In genomic region chr3:35510314-35510713, GRCm38 (mm10) we compare ENCODE assay signal across 27 mouse cellular contexts.
"Had no signal": no experiment of that assay in that cellular context is flagged by ENCODE, and none has a peak within 500 bp of the region (broad histone marks: within the 10 kb centered on the region; RNA-seq: fewer than 3 reads in every experiment).

No protein-coding gene starts in this region.

- H3K4me2 ChIP-seq: embryonic facial prominence, embryonic 12.5 days; embryonic facial prominence, embryonic 13.5 days; embryonic facial prominence, embryonic 15.5 days; forebrain, embryonic 12.5 days; forebrain, embryonic 13.5 days; forebrain, embryonic 15.5 days had no signal

- H3K36me3 ChIP-seq: embryonic facial prominence, embryonic 10.5 days; embryonic facial prominence, embryonic 12.5 days; embryonic facial prominence, embryonic 13.5 days; embryonic facial prominence, embryonic 15.5 days; forebrain, embryonic 10.5 days; forebrain, embryonic 12.5 days; forebrain, embryonic 15.5 days had no signal

- ATAC-seq: forebrain, embryonic 13.5 days; forebrain, embryonic 14.5 days; forebrain, embryonic 15.5 days; forebrain, embryonic 16.5 days; forebrain, postnatal 0 days had no signal

- H3K27ac ChIP-seq: embryonic facial prominence, embryonic 10.5 days; embryonic facial prominence, embryonic 12.5 days; embryonic facial prominence, embryonic 13.5 days; embryonic facial prominence, embryonic 15.5 days; forebrain, embryonic 10.5 days; forebrain, embryonic 12.5 days; forebrain, embryonic 13.5 days; forebrain, embryonic 15.5 days; gastrocnemius, adult 2 months; heart, adult 2 months had no signal

- H3K4me3 ChIP-seq: embryonic facial prominence, embryonic 10.5 days; embryonic facial prominence, embryonic 12.5 days; embryonic facial prominence, embryonic 13.5 days; embryonic facial prominence, embryonic 15.5 days; erythroblast, embryonic 14.5 days; forebrain, embryonic 10.5 days; forebrain, embryonic 12.5 days; forebrain, embryonic 13.5 days; forebrain, embryonic 15.5 days; gastrocnemius, adult 2 months; heart, adult 2 months had no signal

- DNase-seq: cerebellum, adult 9-10 months; cerebellum, adult 9-11 months; cerebellum, postnatal 10 days; cerebellum, postnatal 14 days; cerebellum, postnatal 25 days; cerebellum, postnatal 36 days; embryo, embryonic 11 days; forebrain, postnatal 0 days; gastrocnemius, adult 2 months; gastrocnemius, postnatal 10 days; gastrocnemius, postnatal 14 days; gastrocnemius, postnatal 25 days; gastrocnemius, postnatal 36 days; heart, adult 11 months; heart, adult 18-20 months; heart, adult 2 months had no signal

- H3K27me3 ChIP-seq: embryonic facial prominence, embryonic 12.5 days; embryonic facial prominence, embryonic 13.5 days; embryonic facial prominence, embryonic 15.5 days; forebrain, embryonic 12.5 days; forebrain, embryonic 13.5 days; forebrain, embryonic 15.5 days had no signal

- H3K9me3 ChIP-seq: embryonic facial prominence, embryonic 10.5 days; embryonic facial prominence, embryonic 12.5 days; embryonic facial prominence, embryonic 15.5 days; forebrain, embryonic 10.5 days; forebrain, embryonic 12.5 days; forebrain, embryonic 13.5 days; forebrain, embryonic 15.5 days had no signal

- H3K4me1 ChIP-seq: embryonic facial prominence, embryonic 10.5 days; embryonic facial prominence, embryonic 12.5 days; embryonic facial prominence, embryonic 13.5 days; embryonic facial prominence, embryonic 15.5 days; forebrain, embryonic 10.5 days; forebrain, embryonic 12.5 days; forebrain, embryonic 13.5 days; forebrain, embryonic 15.5 days had no signal

- H3K9ac ChIP-seq: embryonic facial prominence, embryonic 12.5 days; embryonic facial prominence, embryonic 13.5 days; embryonic facial prominence, embryonic 15.5 days; forebrain, embryonic 12.5 days; forebrain, embryonic 13.5 days; forebrain, embryonic 15.5 days; forebrain, postnatal 0 days had no signal
